9 mouse cellular contexts compared by ENCODE assay signal in genomic region chr19:3436840-3437239, GRCm38 (mm10). TPM values are rescaled to one million over a fixed set of nuclear protein-coding genes. Genes with fewer than 3 reads are reported as not detected.
DNase-seq lines count a peak whose midpoint lies in the region; ATAC-seq and TF ChIP-seq lines count a peak whose summit lies in the region.
"Had no signal": no experiment of that assay in that cellular context is flagged by ENCODE, and none has a peak within 500 bp of the region (broad histone marks: within the 10 kb centered on the region; RNA-seq: fewer than 3 reads in every experiment).

No protein-coding gene starts in this region.

- H3K9ac ChIP-seq in hindbrain, embryonic 11.5 days (ENCODE audit: low read depth, low read length): no peak overlapping the region
- no peak overlapping the region for H3K9ac ChIP-seq in hindbrain, embryonic 12.5 days
- no peak overlapping the region for H3K9ac ChIP-seq in lung, embryonic 14.5 days
- H3K9ac ChIP-seq in hindbrain, embryonic 14.5 days: no peak overlapping the region

- DNase-seq in hindbrain, embryonic 11.5 days (ENCODE audit: low spot score): peak; percentile 45
- peak; percentile 79 for DNase-seq in ES-CJ7 (ENCODE audit: low read depth, low spot score)
- DNase-seq in c-Kit-positive CD71-positive TER-119-positive erythroid progenitor cells, embryonic 14.5 days (ENCODE audit: low spot score): peak; percentile 50
- DNase-seq in lung, embryonic 14.5 days: peak; percentile 37
- peak; percentile 77 for DNase-seq in thymus, postnatal 0 days (ENCODE audit: low spot score)
- DNase-seq in left cerebral cortex, adult 11 months (ENCODE audit: low spot score): no peak
- no peak for DNase-seq in hindbrain, embryonic 14.5 days (ENCODE audit: low spot score)

- WGBS in hindbrain, embryonic 11.5 days: 57% methylated on average over 9 of the region's 9 CpGs
- 56% methylated on average over 9 of the region's 9 CpGs for WGBS in hindbrain, embryonic 12.5 days
- 58% methylated on average over 9 of the region's 9 CpGs for WGBS in lung, embryonic 14.5 days
- 56% methylated on average over 9 of the region's 9 CpGs for WGBS in hindbrain, embryonic 14.5 days

- no peaks in the 10 kb centered on the region for H3K4me1 ChIP-seq in hindbrain, embryonic 11.5 days (replicated peaks; ENCODE audit: control insufficient read depth, insufficient read depth, low read length)
- 0 out of 2 replicates have a peak, but pooled peaks cover 9% of the 10 kb centered on the region for H3K4me1 ChIP-seq in hindbrain, embryonic 12.5 days
- no peaks in the 10 kb centered on the region for H3K4me1 ChIP-seq in lung, embryonic 14.5 days (ENCODE audit: insufficient read depth)
- H3K4me1 ChIP-seq in hindbrain, embryonic 14.5 days (replicated peaks; ENCODE audit: control insufficient read depth, insufficient read depth, low read length): no peaks in the 10 kb centered on the region

- ATAC-seq in hindbrain, embryonic 11.5 days (ENCODE audit: low FRiP score): no peak
- no peak for ATAC-seq in hindbrain, embryonic 12.5 days (ENCODE audit: low FRiP score)
- ATAC-seq in lung, embryonic 14.5 days (ENCODE audit: insufficient read depth): no peak
- no peak for ATAC-seq in hindbrain, embryonic 14.5 days (ENCODE audit: low FRiP score)

- no peaks in the 10 kb centered on the region for H3K36me3 ChIP-seq in hindbrain, embryonic 11.5 days (ENCODE audit: control insufficient read depth, insufficient read depth, low read length)
- H3K36me3 ChIP-seq in hindbrain, embryonic 12.5 days: no peaks in the 10 kb centered on the region
- H3K36me3 ChIP-seq in lung, embryonic 14.5 days (ENCODE audit: insufficient read depth): no peaks in the 10 kb centered on the region
- no peaks in the 10 kb centered on the region for H3K36me3 ChIP-seq in hindbrain, embryonic 14.5 days (replicated peaks; ENCODE audit: control insufficient read depth, insufficient read depth)

- H3K4me3 ChIP-seq in hindbrain, embryonic 11.5 days (ENCODE audit: low read depth, low read length): no peak overlapping the region
- no peak overlapping the region for H3K4me3 ChIP-seq in hindbrain, embryonic 12.5 days
- no peak overlapping the region for H3K4me3 ChIP-seq in lung, embryonic 14.5 days (ENCODE audit: low read depth, low read length)
- no peak overlapping the region for H3K4me3 ChIP-seq in hindbrain, embryonic 14.5 days (replicated peaks; ENCODE audit: low read length)
- H3K4me3 ChIP-seq: myocyte had no signal

- no peak overlapping the region for H3K4me2 ChIP-seq in hindbrain, embryonic 11.5 days (replicated peaks; ENCODE audit: low read depth, low read length)
- H3K4me2 ChIP-seq in hindbrain, embryonic 12.5 days (replicated peaks): no peak overlapping the region
- no peak overlapping the region for H3K4me2 ChIP-seq in lung, embryonic 14.5 days
- H3K4me2 ChIP-seq in hindbrain, embryonic 14.5 days (replicated peaks): no peak overlapping the region

- peak; percentile 63 for TF ChIP-seq CTCF in lung, embryonic 14.5 days (IDR thresholded peaks at IDR 0.05; ENCODE audit: low read depth)

- H3K27me3 ChIP-seq in hindbrain, embryonic 11.5 days (ENCODE audit: control insufficient read depth, insufficient read depth, low read length): no peaks in the 10 kb centered on the region
- H3K27me3 ChIP-seq in hindbrain, embryonic 12.5 days: 0 out of 2 replicates have a peak, but pooled peaks cover 5% of the 10 kb centered on the region
- no peaks in the 10 kb centered on the region for H3K27me3 ChIP-seq in lung, embryonic 14.5 days (ENCODE audit: insufficient read depth, low read length)
- H3K27me3 ChIP-seq in hindbrain, embryonic 14.5 days (ENCODE audit: control insufficient read depth, insufficient read depth, low read length): no peaks in the 10 kb centered on the region

- H3K9me3 ChIP-seq in hindbrain, embryonic 11.5 days (ENCODE audit: control insufficient read depth, low read length): no peaks in the 10 kb centered on the region
- no peaks in the 10 kb centered on the region for H3K9me3 ChIP-seq in hindbrain, embryonic 12.5 days (replicated peaks)
- H3K9me3 ChIP-seq in lung, embryonic 14.5 days (ENCODE audit: low read depth, low read length): no peaks in the 10 kb centered on the region
- no peaks in the 10 kb centered on the region for H3K9me3 ChIP-seq in hindbrain, embryonic 14.5 days (ENCODE audit: control insufficient read depth, low read length)

- no peak overlapping the region for H3K27ac ChIP-seq in hindbrain, embryonic 11.5 days (ENCODE audit: low read depth, low read length)
- H3K27ac ChIP-seq in hindbrain, embryonic 12.5 days: no peak overlapping the region
- no peak overlapping the region for H3K27ac ChIP-seq in lung, embryonic 14.5 days (ENCODE audit: low read depth)
- H3K27ac ChIP-seq in hindbrain, embryonic 14.5 days: no peak overlapping the region

RNA-seq across cellular contexts. Expression of gene Gal, which starts 22.5 kb away (rescaled TPM):
- polyA plus RNA-seq in hindbrain, embryonic 11.5 days (2014; fragmentation: Nextera tagmentation; extraction: Ambion mirVana): 1.3 and 3.5 TPM in 2 replicates
- 6.2 and 8.7 TPM in 2 replicates for polyA plus RNA-seq in hindbrain, embryonic 12.5 days (2016; fragmentation: Nextera tagmentation; extraction: Ambion mirVana)
- polyA plus RNA-seq in lung, embryonic 14.5 days (2014; fragmentation: Nextera tagmentation; extraction: Ambion mirVana): 1.7 and 2.3 TPM in 2 replicates
- 7.2 and 7.4 TPM in 2 replicates for polyA plus RNA-seq in thymus, postnatal 0 days (2015; fragmentation: Nextera tagmentation; extraction: Ambion mirVana)
- polyA plus RNA-seq in hindbrain, embryonic 14.5 days (2014; fragmentation: Nextera tagmentation; extraction: Ambion mirVana): 16.2 and 22.4 TPM in 2 replicates
- polyA plus RNA-seq: myocyte had no signal

RNA-seq across cellular contexts. Expression of gene Tesmin, which starts 48.2 kb away (rescaled TPM):
- 0.36 and 0.38 TPM in 2 replicates for polyA plus RNA-seq in hindbrain, embryonic 11.5 days (2014; fragmentation: Nextera tagmentation; extraction: Ambion mirVana)
- 0.48 and 0.71 TPM in 2 replicates for polyA plus RNA-seq in hindbrain, embryonic 12.5 days (2016; fragmentation: Nextera tagmentation; extraction: Ambion mirVana)
- polyA plus RNA-seq in lung, embryonic 14.5 days (2014; fragmentation: Nextera tagmentation; extraction: Ambion mirVana): 0.22 and 0.39 TPM in 2 replicates
- polyA plus RNA-seq in thymus, postnatal 0 days (2015; fragmentation: Nextera tagmentation; extraction: Ambion mirVana): 1.5 and 1.6 TPM in 2 replicates
- 0.18 and 0.48 TPM in 2 replicates for polyA plus RNA-seq in hindbrain, embryonic 14.5 days (2014; fragmentation: Nextera tagmentation; extraction: Ambion mirVana)

Comparison
In these comparisons a context has a peak if more than half of its experiments do, and no peak if none do; other contexts are left out.
1. DNase-seq: peak in hindbrain, embryonic 11.5 days (single experiment), ES-CJ7 (single experiment), c-Kit-positive CD71-positive TER-119-positive erythroid progenitor cells, embryonic 14.5 days (single experiment), lung, embryonic 14.5 days (single experiment) and thymus, postnatal 0 days (single experiment); none in left cerebral cortex, adult 11 months (single experiment) and hindbrain, embryonic 14.5 days (single experiment).